Mouse (Mus musculus) adrenal gland, postnatal 25 days (tissue): Measurements from ENCODE around the gene Nrcam. TPM values are rescaled to one million over a fixed set of nuclear protein-coding genes. Genes with fewer than 3 reads are reported as not detected.

Experiments used
- DNase-seq: peaks from one replicate; pipeline ENCODE4 v3.0.0; 2021; ENCODE audit warnings: mixed read lengths
- total RNA-seq: library from RNA; stranded (reverse); gene quantifications from 2 replicates; pipeline ENCODE4 v1.2.3, GENCODE M21; 2021

Gene Nrcam
- total RNA-seq, 1 experiment from 2014 or later = 3.2 TPM

DNA sequence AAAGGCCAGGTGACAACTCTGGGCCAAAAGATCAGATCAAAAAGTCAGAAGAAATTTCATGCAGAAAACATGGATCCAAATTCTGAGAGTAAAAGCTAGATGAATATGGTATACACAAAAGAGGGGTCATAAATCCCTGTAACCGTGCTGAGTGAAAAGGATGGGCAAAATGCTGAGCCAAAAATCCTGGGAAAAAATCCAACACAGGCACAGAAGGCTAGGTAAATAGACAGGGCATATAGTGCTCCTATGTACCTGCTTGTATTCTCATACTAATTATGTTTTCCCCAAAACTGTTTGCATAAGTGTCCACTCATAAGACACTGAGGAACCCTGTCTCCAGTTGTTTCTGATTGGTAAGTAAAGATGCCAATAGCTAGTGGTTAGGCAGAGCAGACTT, 288.8 kb downstream of the Nrcam start:
- DNase-seq = no peak

DNA sequence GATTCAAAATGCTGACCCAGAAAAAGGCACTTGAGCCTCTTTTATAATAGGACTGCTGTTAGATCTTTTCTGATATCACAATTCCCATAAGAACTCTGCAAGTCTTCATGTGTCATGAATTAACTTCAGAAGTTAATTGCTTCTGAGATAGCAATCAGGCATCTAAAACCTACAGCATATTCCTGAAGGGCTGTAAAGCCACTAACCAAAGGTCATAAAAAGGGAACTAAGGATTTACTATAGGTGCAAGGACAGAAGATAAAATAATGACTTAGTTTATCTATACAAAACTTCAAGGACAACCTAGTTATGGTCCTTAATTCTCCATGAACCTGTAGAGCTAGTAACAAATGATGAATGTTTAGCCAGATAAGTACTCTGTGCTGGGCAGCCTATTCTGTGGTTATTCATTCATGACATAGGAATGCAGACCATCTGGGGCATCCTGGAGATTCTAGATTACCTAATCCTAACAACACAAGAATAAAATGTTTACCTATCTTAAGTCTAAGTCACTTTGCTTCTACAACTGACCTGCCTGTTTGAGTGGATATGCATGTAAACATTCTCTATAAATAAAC, 310.7 kb downstream of the Nrcam start:
- DNase-seq = no peak

- DNase-seq = no peak
Measured at GRCm38 (mm10) chr12:44640579-44640978, 311.9 kb downstream of the Nrcam start.

Other genes with a start within 250 kb of the Nrcam start
- 37.0 and 37.7 TPM in 2 replicates for gene Dnajb9, start 118.6 kb upstream of the Nrcam start, total RNA-seq
- gene Pnpla8, start 107.5 kb upstream of the Nrcam start, total RNA-seq = 120 and 127 TPM in 2 replicates